Mouse (Mus musculus): ENCODE measurements around the gene Ccdc85b. TPM values are rescaled to one million over a fixed set of nuclear protein-coding genes. Genes with fewer than 3 reads are reported as not detected.

Ccdc85b gene
- total and polyA plus RNA-seq, 3 experiments, result 3.6 to 7.6 TPM; not detected in 1

GRCm38 (mm10) chr19:5471846-5472245 is 14.2 kb upstream of the Ccdc85b start:
- H3K27ac ChIP-seq (ENCODE audit: control insufficient read depth, low read depth, low read length), result no peak overlapping the region
- no peaks in the 10 kb centered on the region for H3K27me3 ChIP-seq (ENCODE audit: control insufficient read depth in 1 of 2, insufficient read depth in 2 of 2, low read length in 2 of 2)
- no peak for TF ChIP-seq MXI1 (IDR thresholded peaks at IDR 0.05; ENCODE audit: low read depth, low read length)
- no peak for TF ChIP-seq MAZ (IDR thresholded peaks at IDR 0.05; ENCODE audit: low read depth, low read length)
- TF ChIP-seq CHD2 (IDR thresholded peaks at IDR 0.05; ENCODE audit: low read length), result no peak
- TF ChIP-seq SMC3 (IDR thresholded peaks at IDR 0.05; ENCODE audit: low read depth, low read length), result no peak
- TF ChIP-seq MAFK (IDR thresholded peaks at IDR 0.05; ENCODE audit: borderline replicate concordance, low read depth, low read length), result no peak
- no peak for TF ChIP-seq RCOR1 (IDR thresholded peaks at IDR 0.05; ENCODE audit: low read depth, low read length)
- TF ChIP-seq NELFE (IDR thresholded peaks at IDR 0.05; ENCODE audit: low read depth, low read length), result no peak
- no peak for TF ChIP-seq ZMIZ1 (IDR thresholded peaks at IDR 0.05; ENCODE audit: low read depth, low read length)

GRCm38 (mm10) chr19:5468374-5468773 is 10.7 kb upstream of the Ccdc85b start, which contains the start of gene Ctsw:
Gene Ctsw, minus strand, starts transcription at chr19:5468507.
- no peaks in the 10 kb centered on the region for H3K79me2 ChIP-seq (ENCODE audit: control insufficient read depth, insufficient read depth, low read length, poor library complexity)
- no peaks in the 10 kb centered on the region for H3K9me3 ChIP-seq (replicated peaks; ENCODE audit: insufficient read depth, low read length)
- TF ChIP-seq ZMIZ1 (IDR thresholded peaks at IDR 0.05; ENCODE audit: low read depth, low read length) (no peak), MXI1 (IDR thresholded peaks at IDR 0.05; ENCODE audit: low read depth, low read length) (no peak), MYB (IDR thresholded peaks at IDR 0.05; ENCODE audit: low read depth, low read length) (no peak), USF1 (IDR thresholded peaks at IDR 0.05; ENCODE audit: low read depth, low read length) (no peak), ZC3H11A (IDR thresholded peaks at IDR 0.05; ENCODE audit: low read depth, low read length) (no peak), TCF12 (IDR thresholded peaks at IDR 0.05; ENCODE audit: low read depth, low read length) (no peak), CHD1 (IDR thresholded peaks at IDR 0.05; ENCODE audit: low read depth, low read length) (no peak), TBP (IDR thresholded peaks at IDR 0.05; ENCODE audit: low read depth, low read length) (no peak)
- no peak for DNase-seq (ENCODE audit: low read depth, low spot score)
- H3K27me3 ChIP-seq (ENCODE audit: control insufficient read depth in 1 of 2, insufficient read depth in 2 of 2, low read length in 2 of 2), result no peaks in the 10 kb centered on the region
- H3K27ac ChIP-seq (ENCODE audit: control insufficient read depth, low read depth, low read length), result no peak within 1 kb of the TSS
- no peak within 1 kb of the TSS for H3K4me3 ChIP-seq (ENCODE audit: control insufficient read depth in 1 of 2, insufficient read depth in 1 of 2, low read depth in 2 of 2, low read length in 2 of 2)
- no peak within 1 kb of the TSS for H3K9ac ChIP-seq (ENCODE audit: control insufficient read depth, low read depth, low read length, poor library complexity, severe bottlenecking)
- peaks cover 0 to 12% of the 10 kb centered on the region in 2 experiments; a peak in 1 of 4 replicates for H3K4me1 ChIP-seq (ENCODE audit: control insufficient read depth in 1 of 2, insufficient read depth in 2 of 2, low read length in 2 of 2)
- peaks cover 0 to 4% of the 10 kb centered on the region in 2 experiments; a peak in 2 of 4 replicates for H3K36me3 ChIP-seq (ENCODE audit: control insufficient read depth in 1 of 2, insufficient read depth in 2 of 2, low read length in 2 of 2)

More at GRCm38 (mm10) chr19:5471846-5472245, 14.2 kb upstream of the Ccdc85b start:
- no peaks in the 10 kb centered on the region for H3K9me3 ChIP-seq (replicated peaks; ENCODE audit: insufficient read depth, low read length)
- peaks cover 0 to 4% of the 10 kb centered on the region in 2 experiments; a peak in 2 of 4 replicates for H3K36me3 ChIP-seq (ENCODE audit: control insufficient read depth in 1 of 2, insufficient read depth in 2 of 2, low read length in 2 of 2)
- no peaks in the 10 kb centered on the region; the same call in 1 of the 2 replicates for H3K79me2 ChIP-seq (ENCODE audit: control insufficient read depth, insufficient read depth, low read length, poor library complexity)
- peaks cover 0 to 14% of the 10 kb centered on the region in 2 experiments; a peak in 1 of 4 replicates for H3K4me1 ChIP-seq (ENCODE audit: control insufficient read depth in 1 of 2, insufficient read depth in 2 of 2, low read length in 2 of 2)
- H3K4me3 ChIP-seq (ENCODE audit: control insufficient read depth in 1 of 2, insufficient read depth in 1 of 2, low read depth in 2 of 2, low read length in 2 of 2), result no peak overlapping the region
- no peak overlapping the region for H3K9ac ChIP-seq (ENCODE audit: control insufficient read depth, low read depth, low read length, poor library complexity, severe bottlenecking)
- no peak for DNase-seq (ENCODE audit: low read depth, low spot score)

- Histone ChIP-seq H3K4me1 (ENCODE audit: control insufficient read depth in 1 of 2, insufficient read depth in 2 of 2, low read length in 2 of 2) (peaks cover 0 to 9% of the 10 kb centered on the region in 2 experiments; a peak in 1 of 4 replicates), H3K9ac (ENCODE audit: control insufficient read depth, low read depth, low read length, poor library complexity, severe bottlenecking) (no peak overlapping the region), H3K79me2 (ENCODE audit: control insufficient read depth, insufficient read depth, low read length, poor library complexity) (no peaks in the 10 kb centered on the region)
These were observed 9.3 kb upstream of the Ccdc85b start for GRCm38 (mm10) chr19:5466916-5467500.

More at GRCm38 (mm10) chr19:5466916-5467500, 9.3 kb upstream of the Ccdc85b start:
- Histone ChIP-seq H3K9me3 (replicated peaks; ENCODE audit: insufficient read depth, low read length) (no peaks in the 10 kb centered on the region), H3K4me3 (ENCODE audit: control insufficient read depth in 1 of 2, insufficient read depth in 1 of 2, low read depth in 2 of 2, low read length in 2 of 2) (no peak overlapping the region), H3K27me3 (ENCODE audit: control insufficient read depth in 1 of 2, insufficient read depth in 2 of 2, low read length in 2 of 2) (no peaks in the 10 kb centered on the region), H3K27ac (ENCODE audit: control insufficient read depth, low read depth, low read length) (no peak overlapping the region), H3K36me3 (ENCODE audit: control insufficient read depth in 1 of 2, insufficient read depth in 2 of 2, low read length in 2 of 2) (no peaks in the 10 kb centered on the region)
- TF ChIP-seq KAT2A (conservative IDR thresholded peaks at IDR 0.05; ENCODE audit: low read depth, low read length) (no peak), HCFC1 (IDR thresholded peaks at IDR 0.05; ENCODE audit: low read depth, low read length) (no peak), TAL1 (IDR thresholded peaks at IDR 0.05; ENCODE audit: low read length) (no peak), NRF1 (IDR thresholded peaks at IDR 0.05; ENCODE audit: insufficient read depth, low read depth, low read length, poor library complexity, severe bottlenecking) (no peak), ZMIZ1 (IDR thresholded peaks at IDR 0.05; ENCODE audit: low read depth, low read length) (no peak), CHD1 (IDR thresholded peaks at IDR 0.05; ENCODE audit: low read depth, low read length) (no peak), EP300 (IDR thresholded peaks at IDR 0.05; ENCODE audit: low read depth in 1 of 2, low read length in 2 of 2) (no peak), GABPA (IDR thresholded peaks at IDR 0.05; ENCODE audit: low read depth, low read length) (no peak), ZNF384 (IDR thresholded peaks at IDR 0.05; ENCODE audit: low read depth, low read length) (no peak), NELFE (IDR thresholded peaks at IDR 0.05; ENCODE audit: low read depth, low read length) (no peak), MAFK (IDR thresholded peaks at IDR 0.05; ENCODE audit: borderline replicate concordance, low read depth, low read length) (no peak), MYB (IDR thresholded peaks at IDR 0.05; ENCODE audit: low read depth, low read length) (no peak), JUND (IDR thresholded peaks at IDR 0.05; ENCODE audit: low read depth, low read length) (no peak), ETS1 (IDR thresholded peaks at IDR 0.05; ENCODE audit: low read depth, low read length) (no peak)
- no peak for DNase-seq (ENCODE audit: low read depth, low spot score)

Data from MEL (cell line).